Mouse (Mus musculus) right cerebral cortex, postnatal 14 days (tissue): ENCODE data around the gene Zdhhc3.

Experiments used
- DNase-seq: peaks from one replicate; pipeline ENCODE4 v3.0.0; 2022

Zdhhc3 gene

DNA sequence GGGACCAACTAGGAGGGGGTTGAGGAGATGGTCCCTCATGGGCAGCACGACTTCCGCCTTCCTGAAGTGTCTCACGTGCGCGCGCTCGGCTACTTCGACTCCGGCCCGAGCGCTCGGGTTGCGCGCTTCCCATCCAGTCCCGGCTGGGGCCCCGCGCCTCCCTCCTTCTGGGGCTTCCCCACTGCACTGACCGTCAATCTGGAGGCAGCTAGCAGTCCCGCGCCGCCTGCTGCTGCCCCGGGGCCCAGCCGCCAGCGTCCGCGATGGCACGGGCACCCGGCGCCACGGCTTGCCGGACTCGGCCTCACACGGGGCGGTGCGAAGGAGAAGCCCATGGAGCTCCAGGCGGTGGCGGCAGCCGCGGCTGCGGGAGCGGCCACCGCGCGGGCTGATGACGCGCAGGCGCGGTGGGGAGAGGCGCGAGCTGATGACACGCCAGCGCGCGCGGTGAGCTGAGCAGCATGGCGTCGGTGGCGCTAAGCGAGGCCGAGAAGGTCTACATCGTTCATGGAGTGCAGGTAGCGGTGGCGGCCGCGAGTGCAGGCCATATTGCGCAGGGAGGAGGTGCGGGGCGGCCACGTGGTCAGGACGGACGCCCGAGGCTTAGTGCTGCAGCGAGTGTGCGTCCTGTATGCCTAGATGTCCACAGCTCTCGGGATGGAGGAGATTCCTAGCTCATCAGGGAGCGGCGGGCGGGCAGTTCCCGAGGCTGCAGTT lies at the start of gene Zdhhc3, which contains the start of gene Exosc7:
TSS of gene Zdhhc3 (minus strand) at position 401 of the 717 bp plus-strand sequence.
TSS of gene Exosc7 (plus strand) at position 411 of the 717 bp plus-strand sequence.
- DNase-seq: peak; percentile 87

DNA sequence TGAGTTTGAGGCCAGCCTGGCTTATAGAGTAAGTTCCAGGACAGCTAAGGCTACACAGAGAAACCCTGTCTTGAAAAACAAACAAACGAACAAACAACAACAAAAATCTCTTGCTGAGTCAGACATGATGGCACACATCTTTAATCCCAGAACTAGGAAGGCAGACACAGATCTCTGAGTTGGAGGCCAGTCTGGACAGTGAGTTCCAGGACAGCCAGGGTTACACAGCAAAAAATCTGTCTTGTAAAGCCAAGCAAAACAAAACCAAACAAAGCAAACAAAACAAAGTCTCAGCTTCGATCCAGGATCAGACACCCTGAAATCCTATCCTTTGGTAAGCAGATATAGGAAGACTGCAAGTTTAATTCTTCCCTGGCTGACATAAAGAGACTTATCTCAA lies 48.8 kb upstream of the Zdhhc3 start:
- no peak for DNase-seq

GRCm38 (mm10) chr9:123159330-123159729 lies 46.3 kb upstream of the Zdhhc3 start:
- peak; percentile 75 for DNase-seq

- peak; percentile 15 for DNase-seq
Observed at GRCm38 (mm10) chr9:123158125-123158836, 45.3 kb upstream of the Zdhhc3 start.

DNA sequence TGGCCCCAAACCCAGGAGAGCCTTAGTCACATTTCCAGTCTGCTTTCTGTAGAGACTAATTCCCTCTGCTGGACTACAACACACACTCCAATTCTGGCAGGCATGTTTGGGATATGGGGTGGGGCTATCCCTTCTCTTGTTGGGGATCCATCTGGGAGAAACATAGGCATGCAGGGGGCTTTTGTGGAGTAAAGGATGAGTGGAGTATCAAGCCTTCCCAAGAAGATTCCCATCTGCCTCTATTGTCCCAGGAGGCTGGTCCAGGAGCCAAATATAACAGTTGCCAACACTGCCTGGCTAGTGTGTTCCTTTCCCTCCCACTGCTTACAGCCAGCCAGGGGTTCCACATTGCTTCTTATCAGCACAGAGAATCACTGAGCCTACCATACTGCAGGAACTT lies 44.7 kb upstream of the Zdhhc3 start:
- no peak for DNase-seq

GRCm38 (mm10) chr9:123156910-123157361 lies 43.9 kb upstream of the Zdhhc3 start:
- DNase-seq: peak; percentile 30

DNA sequence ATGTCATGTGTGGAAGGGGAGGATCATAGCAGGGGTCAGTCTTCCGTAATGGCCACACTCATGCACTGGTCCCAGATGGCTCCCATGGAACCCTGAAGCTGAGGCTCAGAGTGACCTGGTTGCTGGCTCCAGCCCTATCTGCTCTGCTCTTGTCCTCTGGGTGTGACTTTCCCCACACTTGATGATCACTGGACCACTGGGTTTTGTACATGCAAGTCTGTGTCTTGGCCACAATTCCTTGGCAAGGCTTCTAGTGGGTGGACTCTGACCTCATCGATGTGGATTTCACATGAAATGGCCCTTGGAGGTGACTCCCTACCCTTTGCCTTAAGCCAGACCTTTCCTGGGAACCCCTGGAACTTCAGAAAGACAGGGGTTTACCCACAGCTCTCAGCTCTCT lies 40.1 kb upstream of the Zdhhc3 start:
- DNase-seq: no peak

DNA sequence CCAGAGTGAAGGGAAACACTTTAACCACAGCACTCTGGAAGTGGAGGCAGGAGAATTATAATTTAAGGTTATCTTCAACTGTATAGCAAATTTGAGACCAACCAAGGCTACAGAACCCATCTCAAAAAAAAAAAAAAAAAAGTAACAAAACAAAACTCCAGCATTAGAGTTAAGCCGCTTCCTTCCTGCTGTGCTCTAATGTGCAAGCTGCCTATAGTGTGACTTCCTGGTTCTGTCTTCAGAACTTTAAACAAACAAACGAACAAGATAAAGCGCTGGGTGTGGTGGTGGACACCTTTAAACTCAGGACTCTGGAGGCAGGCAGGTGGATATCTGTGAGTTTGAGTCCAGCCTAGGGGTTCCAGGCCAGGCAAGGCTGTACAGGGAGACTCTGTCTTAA lies 39.0 kb upstream of the Zdhhc3 start:
- DNase-seq: no peak

- no peak for DNase-seq
Observed at GRCm38 (mm10) chr9:123151561-123151960, 38.6 kb upstream of the Zdhhc3 start.

DNA sequence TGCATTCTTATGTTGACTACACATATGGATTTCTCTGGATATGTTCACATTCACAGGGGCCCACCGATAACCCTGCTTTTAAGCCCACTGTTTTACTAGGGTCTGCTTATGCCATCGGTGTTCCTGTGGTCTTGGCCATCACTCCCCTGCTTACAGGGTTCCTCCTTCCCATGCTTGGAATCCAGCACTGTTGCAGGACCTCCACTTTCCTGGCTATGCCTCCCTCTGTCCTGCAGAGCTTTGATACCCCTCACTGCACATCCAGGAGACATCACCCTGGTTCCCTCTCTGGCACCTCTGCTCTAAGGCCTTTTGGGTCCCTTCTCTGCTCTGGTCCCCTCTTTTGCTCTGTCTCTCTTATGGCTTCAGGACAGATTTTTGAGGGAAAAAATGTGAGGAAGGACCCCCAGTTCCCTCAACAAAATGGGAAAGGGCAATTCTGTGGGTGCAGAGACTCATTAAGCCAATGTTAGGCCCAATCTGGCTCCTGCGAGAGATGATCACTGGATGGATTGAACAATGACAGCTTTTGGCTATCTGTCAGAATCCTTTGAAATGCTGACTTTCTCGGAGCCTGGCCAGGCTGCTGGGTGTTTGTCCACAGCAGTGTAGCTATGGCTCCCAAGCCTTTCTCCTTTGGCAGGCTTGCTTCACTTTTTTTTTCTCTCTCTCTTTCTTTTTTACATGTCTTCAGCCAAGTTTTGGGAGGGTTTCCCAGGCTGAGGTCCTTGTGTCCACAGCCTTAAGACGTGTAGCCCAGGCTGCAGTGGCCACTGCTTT lies 37.4 kb upstream of the Zdhhc3 start, which contains the start of gene Clec3b:
TSS of gene Clec3b (plus strand) at position 706 of the 780 bp plus-strand sequence.
- DNase-seq: no peak

DNA sequence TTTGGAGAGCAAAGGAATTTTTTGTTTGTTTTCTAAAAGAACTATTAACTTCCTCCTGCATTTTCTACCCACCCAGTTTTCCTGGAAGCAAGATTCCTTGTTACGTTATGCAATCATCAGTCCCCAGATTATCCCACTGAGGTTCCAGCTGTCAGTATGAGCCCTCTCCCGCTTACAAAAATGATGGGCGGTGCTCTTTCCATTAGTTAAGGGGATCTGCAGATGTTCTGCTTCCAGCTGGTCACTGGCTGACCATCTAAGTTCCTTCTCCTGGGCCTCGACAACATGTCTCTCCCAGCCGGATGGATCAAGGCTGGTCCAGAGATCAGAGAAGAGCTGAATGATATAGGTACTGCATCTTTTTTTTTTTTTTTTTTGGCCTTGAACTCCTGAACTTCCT lies 35.4 kb upstream of the Zdhhc3 start:
- no peak for DNase-seq

GRCm38 (mm10) chr9:123139887-123140614 lies 27.0 kb upstream of the Zdhhc3 start:
- DNase-seq: no peak

- DNase-seq: no peak
Observed at GRCm38 (mm10) chr9:123138891-123139474, 26.0 kb upstream of the Zdhhc3 start.

DNA sequence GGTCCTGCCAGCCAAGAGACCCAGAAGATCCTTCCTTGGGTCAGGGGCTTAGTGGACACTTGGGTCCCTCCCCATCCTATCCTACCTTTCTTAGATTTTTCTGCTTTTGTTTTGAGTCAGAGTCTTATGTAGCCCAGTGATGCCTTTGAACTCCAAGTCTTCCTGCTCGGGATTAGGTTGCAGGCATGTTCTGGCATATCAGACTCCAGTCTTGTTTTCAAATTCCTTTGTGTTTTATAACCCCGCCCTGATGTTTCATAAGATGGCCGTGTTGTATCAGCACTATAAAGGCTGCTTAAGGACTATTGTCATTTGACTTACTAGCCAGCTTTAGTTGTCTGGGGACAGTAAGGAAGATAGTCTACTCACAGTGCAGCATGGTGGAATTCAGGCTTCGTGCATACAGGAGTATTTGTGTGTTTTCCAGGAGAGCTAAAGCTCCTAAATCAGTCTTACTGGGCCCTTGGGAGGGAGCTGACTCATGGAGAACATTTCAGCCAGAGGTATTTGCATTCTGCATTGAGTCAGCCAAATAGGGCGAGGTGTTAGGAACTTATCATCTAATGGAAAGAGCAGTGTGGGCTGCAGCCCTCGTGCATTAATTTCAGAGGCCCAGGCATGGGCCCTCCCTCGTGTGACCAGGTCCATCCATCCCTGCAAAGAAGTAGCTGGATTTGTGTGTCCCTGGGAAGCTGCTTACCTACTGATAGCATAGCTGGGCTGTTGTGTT lies 24.1 kb upstream of the Zdhhc3 start:
- no peak for DNase-seq

DNA sequence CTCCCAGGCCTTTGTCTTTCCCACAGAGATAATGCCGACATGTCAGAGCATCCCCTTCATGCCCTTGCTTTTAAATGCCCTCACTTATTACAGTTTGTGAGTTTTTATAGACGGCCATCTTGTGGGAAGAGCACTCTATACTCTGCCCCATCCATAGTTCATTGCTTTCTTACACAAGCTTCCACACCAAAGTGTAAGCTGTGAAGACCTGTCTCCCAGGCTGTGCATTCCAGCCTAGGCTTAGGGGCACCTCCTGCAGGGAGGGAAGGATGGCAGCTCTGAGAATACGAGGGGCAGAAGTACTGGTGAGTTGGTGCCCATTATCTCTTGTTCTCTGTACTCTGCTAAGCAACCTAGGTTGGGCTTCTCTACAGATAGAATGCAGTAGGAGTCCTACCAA lies 20.0 kb upstream of the Zdhhc3 start:
- no peak for DNase-seq

DNA sequence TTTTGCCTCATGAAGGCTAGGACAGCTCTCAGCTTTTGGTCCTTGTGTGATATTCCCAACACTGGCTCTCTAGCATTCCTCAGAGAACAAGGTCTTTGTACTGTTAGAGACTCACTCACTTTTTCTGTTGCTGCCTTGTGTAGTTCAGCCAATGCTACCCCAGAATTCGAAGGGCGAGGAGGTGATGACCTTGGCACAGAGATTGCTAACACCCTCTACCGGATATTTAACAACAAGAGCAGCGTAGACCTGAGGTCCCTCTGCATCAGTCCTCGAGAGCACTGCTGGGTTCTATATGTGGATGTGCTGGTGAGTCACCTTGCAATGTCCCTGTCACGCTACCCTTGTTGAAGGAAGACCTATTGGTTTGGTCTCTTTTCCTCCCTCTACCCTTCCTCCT lies 14.7 kb upstream of the Zdhhc3 start:
- no peak for DNase-seq

DNA sequence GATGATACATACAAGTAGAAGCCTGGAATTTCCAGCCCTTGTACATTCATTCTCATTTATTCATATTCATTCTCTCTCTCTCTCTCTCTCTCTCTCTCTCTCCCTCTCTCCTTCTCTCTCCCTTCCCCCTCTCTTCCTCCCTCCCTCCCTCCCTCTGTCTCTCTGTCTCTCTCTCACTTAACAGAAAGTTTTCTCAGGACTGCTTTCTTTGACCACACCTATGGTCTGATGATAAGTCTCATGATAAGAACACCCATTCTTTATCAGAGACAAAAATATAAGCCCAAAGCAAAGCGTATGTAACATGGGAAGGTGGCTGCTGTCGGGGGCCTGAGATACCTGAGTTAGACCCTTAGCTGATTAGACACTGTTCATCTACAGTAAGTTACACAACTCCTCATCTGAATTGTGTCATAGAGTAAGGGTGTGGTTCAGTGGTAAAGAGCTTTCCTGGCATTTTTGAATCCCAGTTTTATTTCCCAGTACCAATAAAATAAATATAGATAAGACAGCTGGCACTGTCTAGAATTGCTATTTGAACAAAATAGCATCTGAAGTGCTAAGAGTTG lies 11.5 kb upstream of the Zdhhc3 start:
- no peak for DNase-seq

DNA sequence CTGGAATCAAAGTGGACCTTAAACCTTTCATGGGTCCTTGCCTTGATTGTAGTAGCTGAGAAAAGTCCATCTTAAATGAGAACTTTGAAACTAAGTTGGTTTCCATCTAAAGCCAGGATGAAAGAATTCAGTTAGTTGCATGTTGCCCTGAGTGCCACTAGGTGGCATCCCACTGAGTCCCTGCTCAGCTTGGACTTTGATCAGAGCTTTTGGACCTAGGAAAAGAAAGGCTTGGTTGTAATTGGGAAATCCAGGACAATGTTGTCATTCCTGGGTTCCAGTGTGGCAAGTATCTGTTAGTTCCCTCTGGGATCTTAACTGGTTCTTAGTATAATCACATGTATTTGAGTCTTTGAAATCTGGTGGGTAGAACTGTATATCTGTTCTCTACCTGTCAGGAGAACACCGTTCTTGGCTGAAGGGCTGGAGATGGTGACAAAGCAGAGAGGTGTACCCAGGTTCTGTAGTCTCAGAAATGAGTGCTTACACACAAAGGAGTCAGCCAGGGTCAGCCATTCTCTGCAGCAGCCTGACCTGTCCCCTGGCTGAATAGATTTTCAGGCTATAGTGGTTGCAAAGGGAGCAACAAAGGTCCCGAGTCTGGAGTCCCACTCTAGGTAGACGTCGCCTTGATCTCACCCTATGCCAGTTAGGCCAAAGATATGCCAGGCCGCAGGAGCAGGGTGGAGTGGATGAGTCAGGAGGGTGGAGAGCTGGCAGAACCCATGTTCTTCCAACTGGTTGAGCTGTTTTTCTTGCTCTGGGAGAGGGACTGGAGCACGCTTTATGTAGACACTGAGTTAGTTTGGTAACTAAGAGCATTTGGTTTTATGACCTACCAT lies 10.8 kb upstream of the Zdhhc3 start:
- DNase-seq: no peak

- DNase-seq: no peak
Observed at GRCm38 (mm10) chr9:123123017-123123416, 10.0 kb upstream of the Zdhhc3 start.

- no peak for DNase-seq
Observed at GRCm38 (mm10) chr9:123115566-123115965, 2.6 kb upstream of the Zdhhc3 start.
